Mouse (Mus musculus) erythroblast, adult 5-6 weeks (primary cell): ENCODE results near the gene Kera. TPM values are rescaled to one million over a fixed set of nuclear protein-coding genes. Genes with fewer than 3 reads are reported as not detected.

Experiments
- ATAC-seq: replicated peaks from 2 replicates; pipeline ENCODE4 v1.8.0; 2016; ENCODE audit warnings: moderate number of reproducible peaks, mild to moderate bottlenecking, moderate TSS enrichment, inconsistent platforms; ENCODE audit not compliant: poor library complexity, low FRiP score, severe bottlenecking
- total RNA-seq, 2 experiments: library from RNA; stranded (forward) in 1 of 2; stranded (reverse) in 1 of 2; fragments of 150-400 nt in 1 of 2; fragments of 200-764, 138-1000 nt in 1 of 2; gene quantifications; 2 replicates each; pipeline versions ENCODE4 v1.2.3 to v1.2.4; 2015 to 2017; ENCODE audit warnings: low replicate concordance in 2 of 2

Gene Kera
- total RNA-seq (2015; ENCODE audit: low replicate concordance) (not detected in 2 replicates), total RNA-seq (2017; ENCODE audit: low replicate concordance) (not detected in 2 replicates)

- ATAC-seq, result no peak
Observed at GRCm38 (mm10) chr10:97606579-97606978, at the start of gene Kera. Gene Kera, plus strand, starts transcription at chr10:97606879.

GRCm38 (mm10) chr10:97564957-97565856 is 41.5 kb upstream of the Kera start, which contains the start of gene Lum:
Gene Lum, plus strand, starts transcription at chr10:97565128.
- ATAC-seq, result no peak

GRCm38 (mm10) chr10:97567489-97568135 is 39.1 kb upstream of the Kera start:
- ATAC-seq, result no peak

- ATAC-seq, result no peak
Observed at GRCm38 (mm10) chr10:97582543-97583231, 24.0 kb upstream of the Kera start.

GRCm38 (mm10) chr10:97584176-97584575 is 22.5 kb upstream of the Kera start:
- no peak for ATAC-seq

GRCm38 (mm10) chr10:97587159-97587558 is 19.5 kb upstream of the Kera start:
- ATAC-seq, result no peak

- no peak for ATAC-seq
Observed at GRCm38 (mm10) chr10:97589574-97589973, 17.1 kb upstream of the Kera start.

GRCm38 (mm10) chr10:97591036-97591435 is 15.6 kb upstream of the Kera start:
- no peak for ATAC-seq

- ATAC-seq, result no peak
Observed at GRCm38 (mm10) chr10:97591685-97592084, 15.0 kb upstream of the Kera start.

GRCm38 (mm10) chr10:97595680-97596079 is 11.0 kb upstream of the Kera start:
- ATAC-seq, result no peak

- no peak for ATAC-seq
Observed at GRCm38 (mm10) chr10:97601744-97602143, 4.9 kb upstream of the Kera start.

- no peak for ATAC-seq
Observed at GRCm38 (mm10) chr10:97603256-97603655, 3.4 kb upstream of the Kera start.

GRCm38 (mm10) chr10:97622328-97622727 is 15.6 kb downstream of the Kera start:
- ATAC-seq, result no peak

- no peak for ATAC-seq
Observed at GRCm38 (mm10) chr10:97624381-97624780, 17.7 kb downstream of the Kera start.

GRCm38 (mm10) chr10:97625116-97625515 is 18.4 kb downstream of the Kera start:
- no peak for ATAC-seq

GRCm38 (mm10) chr10:97626543-97626942 is 19.9 kb downstream of the Kera start:
- ATAC-seq, result no peak

- no peak for ATAC-seq
Observed at GRCm38 (mm10) chr10:97631061-97631460, 24.4 kb downstream of the Kera start.

GRCm38 (mm10) chr10:97641926-97642325 is 35.2 kb downstream of the Kera start:
- no peak for ATAC-seq

GRCm38 (mm10) chr10:97643768-97644167 is 37.1 kb downstream of the Kera start, which contains the start of gene Epyc:
Gene Epyc, plus strand, starts transcription at chr10:97644068.
- ATAC-seq, result no peak

- no peak for ATAC-seq
Observed at GRCm38 (mm10) chr10:97650334-97650733, 43.7 kb downstream of the Kera start.
